Mouse (Mus musculus) thymus, postnatal 25 days (tissue): ENCODE data around the gene Itpr1.
A peak's percentile ranks its signal among the peaks of the same experiment; 100 is the strongest.

Experiments
- DNase-seq: peaks from one replicate; pipeline ENCODE4 v3.0.0; 2022

The Itpr1 gene

GRCm38 (mm10) chr6:108282131-108282530 is 69.2 kb downstream of the Itpr1 start:
- no peak for DNase-seq

- DNase-seq, result no peak
Observed at GRCm38 (mm10) chr6:108282621-108283020, 69.7 kb downstream of the Itpr1 start.

DNA sequence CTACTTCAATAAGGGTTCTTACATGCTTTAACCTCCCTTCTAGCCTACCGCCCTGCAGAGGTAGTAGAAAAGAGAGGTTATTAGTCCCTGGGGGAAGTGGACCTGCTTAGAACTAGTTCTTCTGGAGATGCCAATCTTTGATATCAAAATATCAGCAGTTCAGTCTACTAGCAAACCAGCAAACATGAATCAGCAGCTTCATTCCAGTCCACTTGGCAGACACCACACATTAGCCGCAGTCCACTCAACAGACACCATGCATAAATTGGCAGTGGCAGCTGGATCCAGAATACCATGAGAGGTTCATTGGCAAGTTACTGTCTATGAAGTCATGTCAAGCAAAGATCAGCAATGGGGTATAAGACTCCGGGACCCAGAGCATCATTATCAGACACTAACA is 71.8 kb downstream of the Itpr1 start:
- DNase-seq, result no peak

- DNase-seq, result no peak
Observed at GRCm38 (mm10) chr6:108288979-108289378, 76.1 kb downstream of the Itpr1 start.

DNA sequence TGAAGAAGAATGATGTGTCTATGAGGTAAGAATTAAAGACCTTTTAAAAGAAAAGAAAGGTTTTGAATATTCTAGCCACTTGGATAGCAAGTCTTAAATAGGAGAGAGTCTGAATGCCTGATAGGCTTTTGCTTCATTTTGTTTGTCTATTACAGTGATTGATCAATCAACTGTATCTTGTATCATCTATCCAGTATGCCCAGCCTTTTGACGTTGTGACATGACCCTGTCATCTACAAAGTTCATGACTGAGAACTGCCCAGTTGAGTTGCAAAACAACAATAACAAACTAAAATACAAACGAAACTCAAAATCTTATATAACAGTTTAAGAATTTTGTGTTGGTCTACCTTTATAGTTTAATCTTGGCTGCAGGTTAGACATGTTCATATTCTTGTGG is 78.1 kb downstream of the Itpr1 start:
- DNase-seq, result no peak

DNA sequence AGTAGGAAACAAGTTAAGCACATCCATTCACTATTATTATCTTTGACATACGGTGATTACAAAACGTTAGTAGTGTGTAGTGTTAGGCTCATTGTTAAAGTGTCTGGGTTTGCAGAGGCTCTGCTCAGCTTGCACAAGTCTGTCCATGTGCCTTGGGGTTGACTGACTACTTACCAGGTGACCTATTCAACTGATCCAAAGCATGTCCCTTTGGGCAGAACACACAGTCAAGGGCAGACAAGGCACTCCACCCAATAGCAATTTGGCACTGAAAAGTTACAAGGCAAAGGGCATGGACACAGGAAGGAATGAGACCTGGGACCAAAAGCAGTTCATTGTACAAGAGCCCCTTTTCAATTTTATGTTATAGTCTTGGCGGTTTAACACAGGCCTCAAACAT is 78.7 kb downstream of the Itpr1 start:
- no peak for DNase-seq

- DNase-seq, result no peak
Observed at GRCm38 (mm10) chr6:108301856-108302255, 89.0 kb downstream of the Itpr1 start.

DNA sequence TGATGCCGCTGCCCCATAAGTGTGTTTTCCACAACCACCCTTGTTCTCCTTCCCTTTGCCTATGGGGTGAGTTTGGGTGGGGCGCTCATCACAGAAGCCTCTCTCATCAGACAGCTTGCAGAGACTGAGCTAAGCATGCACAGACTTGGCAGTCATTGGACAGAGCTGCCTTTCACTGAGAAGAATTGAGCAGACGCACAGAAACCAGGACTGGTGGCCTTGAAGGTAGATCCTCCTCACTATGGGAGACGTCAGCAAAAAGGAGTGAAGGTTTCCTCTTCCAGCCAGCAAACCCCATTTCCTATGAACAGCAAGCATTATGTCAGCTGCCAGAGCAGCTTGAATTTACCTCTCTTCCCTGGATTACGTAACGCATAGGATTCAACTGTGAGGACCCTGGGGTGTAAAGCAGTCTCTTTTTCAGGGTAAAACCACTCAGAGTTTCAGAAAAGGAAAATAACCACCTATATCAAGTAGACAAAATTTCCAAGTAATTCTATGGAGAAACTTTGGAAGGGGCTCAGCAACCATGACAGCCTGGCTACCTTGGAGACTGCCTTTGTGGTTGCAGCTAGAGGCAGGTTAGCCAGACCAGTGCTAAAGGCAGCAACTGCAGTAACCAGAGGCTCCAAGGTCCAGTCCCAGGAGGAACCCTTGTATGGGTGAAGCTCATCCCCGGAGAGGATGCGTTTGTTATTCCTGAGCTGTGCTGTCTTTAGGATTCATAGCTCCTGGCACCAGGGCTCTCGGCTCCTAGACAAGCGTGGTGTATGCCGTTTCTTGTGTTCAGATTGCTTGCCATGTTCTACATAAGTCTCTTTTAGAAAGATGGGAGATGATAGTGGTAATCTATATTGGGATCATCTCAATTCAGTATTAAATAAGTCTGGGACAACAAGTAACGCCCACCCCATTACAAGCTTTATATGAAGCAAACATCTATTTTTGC is 91.0 kb downstream of the Itpr1 start:
- DNase-seq, result no peak

GRCm38 (mm10) chr6:108305171-108305779 is 92.4 kb downstream of the Itpr1 start:
- no peak for DNase-seq

DNA sequence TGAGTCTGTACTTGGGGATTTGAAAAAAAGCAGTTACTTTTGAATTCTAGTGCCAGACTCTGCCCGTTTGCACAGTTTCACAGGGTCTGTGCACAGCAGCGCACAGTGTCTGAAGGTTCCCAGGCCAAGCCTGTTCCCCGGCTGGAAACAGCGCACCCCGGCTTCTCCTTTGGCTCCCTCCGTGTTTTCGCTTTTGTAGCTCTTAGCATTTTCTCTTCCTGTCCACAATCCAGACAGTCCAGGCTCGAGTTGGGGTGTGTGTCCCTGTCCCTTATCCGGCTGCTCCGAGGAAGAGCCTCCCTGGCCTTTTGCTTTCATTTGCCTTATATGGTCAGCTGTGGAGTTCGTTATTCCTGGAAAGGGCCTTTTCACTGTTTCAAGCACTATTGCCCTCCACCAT is 93.3 kb downstream of the Itpr1 start:
- no peak for DNase-seq

- DNase-seq, result peak; percentile 30
Observed at GRCm38 (mm10) chr6:108306910-108307584, 94.2 kb downstream of the Itpr1 start.

DNA sequence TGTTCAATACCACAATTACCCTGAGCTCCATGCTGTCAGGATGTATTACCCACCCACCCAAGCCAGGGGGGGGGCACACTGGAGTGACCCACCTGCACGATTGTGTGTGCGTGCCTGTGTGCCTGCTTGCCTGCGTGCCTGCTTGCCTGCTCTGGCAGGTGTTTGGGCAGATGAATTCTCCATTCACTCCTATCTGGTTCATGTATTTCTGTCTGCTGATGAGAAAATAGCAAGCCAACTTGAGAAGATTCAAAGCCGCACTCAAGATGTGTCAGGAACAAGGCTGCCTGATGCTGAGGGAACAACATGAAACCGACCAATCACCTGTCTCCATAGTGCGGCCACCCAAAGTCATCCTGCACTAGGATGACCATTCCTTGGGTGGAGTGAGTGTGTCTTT is 94.9 kb downstream of the Itpr1 start:
- DNase-seq, result peak; percentile 25

DNA sequence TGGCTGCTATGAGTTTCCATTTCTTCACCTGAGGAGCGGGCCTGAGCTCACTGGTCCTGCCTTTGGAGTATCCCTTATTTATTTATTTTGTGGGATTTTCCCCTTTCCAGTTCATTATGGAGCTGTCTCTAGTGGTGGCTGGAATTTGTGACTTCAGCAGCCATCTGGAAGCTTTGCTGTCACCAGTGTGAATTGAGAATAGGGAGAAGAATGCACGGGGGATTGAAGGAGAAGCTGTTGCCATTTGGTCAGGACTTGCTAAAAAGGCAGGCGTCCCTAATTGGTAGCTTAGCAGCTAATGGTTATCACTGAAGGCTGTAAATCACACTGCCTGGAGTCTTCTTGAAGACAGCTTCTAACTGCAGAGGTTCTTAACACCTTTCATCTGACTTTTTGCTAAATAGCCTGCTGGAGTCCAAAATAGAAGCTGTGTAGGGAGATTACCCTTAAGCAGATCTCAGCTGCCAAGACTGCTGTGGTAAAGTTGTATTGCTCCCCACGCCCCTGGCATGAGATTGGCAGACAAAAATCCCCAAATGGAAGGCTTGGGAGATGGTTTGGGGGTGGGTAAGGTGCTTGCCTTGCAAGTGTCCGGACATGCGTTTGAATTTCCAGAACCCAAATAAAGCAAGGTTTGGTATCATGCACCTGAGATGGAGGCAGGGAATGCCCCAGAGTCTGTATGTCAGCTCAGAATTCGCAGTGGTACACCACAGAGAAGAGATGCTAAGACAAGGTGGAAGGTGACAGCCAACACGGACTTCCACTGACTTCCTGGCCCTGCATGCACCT is 96.7 kb downstream of the Itpr1 start:
- no peak for DNase-seq

GRCm38 (mm10) chr6:108313056-108313455 is 100.2 kb downstream of the Itpr1 start:
- no peak for DNase-seq

- DNase-seq, result peak; percentile 38
Observed at GRCm38 (mm10) chr6:108313997-108314396, 101.1 kb downstream of the Itpr1 start.

- DNase-seq, result no peak
Observed at GRCm38 (mm10) chr6:108316268-108316824, 103.5 kb downstream of the Itpr1 start.

DNA sequence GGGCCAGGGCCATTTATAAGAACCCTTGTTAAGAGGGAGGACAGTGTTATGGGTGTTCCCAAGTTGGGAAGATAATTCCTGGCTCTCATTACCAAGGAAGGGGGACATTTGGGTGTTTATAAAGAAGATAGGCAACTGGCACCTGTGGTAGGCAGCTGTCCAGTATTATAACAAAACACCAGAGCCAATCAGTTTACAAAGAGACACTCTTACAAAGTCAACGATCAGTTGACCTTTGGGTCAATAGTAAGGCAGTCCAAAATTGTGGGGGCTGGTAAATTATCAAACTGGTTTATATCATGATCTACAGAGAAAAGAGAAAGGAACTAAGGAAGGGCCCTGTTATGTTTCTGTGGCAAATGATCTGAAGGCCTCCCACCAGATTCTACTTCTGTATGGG is 104.1 kb downstream of the Itpr1 start:
- DNase-seq, result no peak

DNA sequence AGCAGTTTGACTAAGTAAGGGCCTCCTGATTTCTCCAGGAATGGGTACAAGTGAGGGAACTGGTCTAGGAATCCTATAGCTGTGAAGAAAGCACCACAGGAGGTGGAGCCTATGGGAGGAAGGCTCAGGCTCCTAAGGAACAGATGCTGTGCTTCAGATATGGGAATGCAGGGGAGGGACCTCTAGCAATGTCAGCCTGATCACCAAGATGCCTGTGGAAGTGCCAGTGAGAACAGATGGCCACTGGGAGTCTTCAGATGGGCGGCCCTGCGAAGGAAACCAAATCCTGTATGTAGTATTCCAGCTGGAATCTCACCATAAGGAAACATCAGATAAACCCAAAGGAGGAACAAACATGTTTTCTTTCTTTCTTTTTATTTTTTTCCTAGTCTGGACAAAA is 108.8 kb downstream of the Itpr1 start:
- no peak for DNase-seq

DNA sequence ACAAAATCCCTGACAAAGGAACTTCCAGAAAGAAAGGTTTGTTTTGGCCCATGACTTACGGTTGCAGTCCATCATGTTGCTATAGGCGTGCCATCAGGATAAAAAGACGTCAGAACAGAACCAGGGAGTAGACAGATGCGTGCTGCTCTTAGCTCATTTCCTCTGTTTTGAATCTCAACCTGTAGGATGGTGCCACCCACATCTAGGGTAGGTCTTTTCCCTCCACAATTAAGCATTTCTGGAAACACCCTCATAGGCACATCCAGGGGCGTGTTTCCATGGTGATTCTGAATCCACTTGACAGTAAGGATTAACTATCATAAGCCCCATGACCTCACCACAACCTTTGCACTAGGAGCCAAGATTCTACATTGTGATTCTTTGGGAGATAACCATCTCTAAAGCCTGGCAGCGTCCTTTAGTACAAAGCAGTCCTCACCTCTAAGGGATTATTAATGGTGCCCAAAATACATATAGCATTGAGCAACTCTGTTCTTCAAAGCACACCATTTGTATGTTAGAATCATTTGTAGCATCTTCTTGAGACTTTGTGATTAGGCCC is 111.6 kb downstream of the Itpr1 start:
- DNase-seq, result no peak

DNA sequence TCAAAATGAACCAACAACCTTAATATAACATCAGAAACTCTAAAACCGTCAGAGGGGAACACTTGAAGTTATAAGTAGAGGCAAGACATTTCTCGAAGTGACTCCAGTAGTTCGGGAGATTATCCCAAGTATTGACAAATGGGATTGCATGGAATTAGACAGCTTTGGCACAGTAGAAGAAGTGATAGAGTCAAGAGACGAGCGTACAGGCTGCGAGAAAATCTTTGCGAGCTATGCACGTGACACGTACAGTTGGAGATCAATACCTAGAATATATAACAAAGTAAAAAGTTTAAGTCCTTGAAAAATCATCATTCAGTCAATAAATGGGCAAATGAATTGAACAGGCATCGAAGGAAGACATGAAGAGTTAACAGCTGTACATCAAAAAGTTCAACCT is 112.5 kb downstream of the Itpr1 start:
- no peak for DNase-seq

DNA sequence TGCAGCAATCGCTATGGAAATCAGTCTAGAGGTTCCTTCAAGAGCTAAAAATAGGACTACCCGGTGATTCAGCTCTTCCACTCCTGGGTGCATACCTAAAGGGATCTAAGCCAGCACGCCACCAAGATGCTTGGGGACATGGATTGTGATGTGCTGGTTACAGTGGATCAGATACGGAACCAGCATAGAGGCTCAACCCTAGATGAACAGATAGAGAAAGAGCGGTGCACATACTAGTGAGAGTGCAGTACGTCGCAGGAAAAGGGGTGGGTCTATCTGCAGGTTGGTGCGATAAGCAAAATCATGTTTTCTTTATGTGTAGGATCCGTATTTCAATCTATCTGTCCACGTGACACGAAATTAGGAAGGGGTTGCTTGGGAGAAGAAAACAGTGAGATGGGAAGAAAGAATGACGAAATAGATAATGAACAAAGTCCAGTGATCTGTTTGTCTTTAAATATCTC is 113.1 kb downstream of the Itpr1 start:
- DNase-seq, result no peak

DNA sequence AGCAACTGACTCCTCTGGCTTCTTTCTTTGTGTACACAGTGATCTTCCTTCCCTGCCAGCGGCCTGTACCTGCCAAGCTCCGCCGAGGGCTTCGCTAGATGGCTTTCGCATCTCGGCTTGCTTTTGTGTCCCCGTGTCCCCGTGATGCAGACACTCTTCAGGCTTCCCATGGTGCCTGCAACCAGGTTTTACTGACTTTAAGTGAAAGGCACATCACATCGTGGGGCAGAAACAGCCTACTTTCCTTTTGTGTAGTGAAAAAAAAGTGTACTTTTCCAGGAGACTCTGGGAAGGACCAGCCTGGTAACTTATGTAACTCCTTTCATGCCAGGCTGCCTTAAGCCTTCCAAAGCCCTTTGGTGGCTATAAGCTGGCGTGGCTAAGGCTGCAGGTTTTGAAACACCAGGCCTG is 113.9 kb downstream of the Itpr1 start:
- DNase-seq, result no peak
